Mouse (Mus musculus): ENCODE measurements around the gene Olfr683.
"Not testable (repeated sequence)": the region's sequence is repeated elsewhere in the genome, so short reads cannot be mapped to it uniquely, and the experiment has no call there.

Gene Olfr683

GRCm38 (mm10) chr7:105146912-105147311 is at the start of gene Olfr683:
Gene Olfr683, minus strand, starts transcription at chr7:105147012.
- CTCF ChIA-PET: no interaction called here

- CTCF ChIA-PET: no interaction called here
Measured at GRCm38 (mm10) chr7:105185912-105186311, 39.1 kb upstream of the Olfr683 start, which contains the start of gene Olfr685. Gene Olfr685, minus strand, starts transcription at chr7:105186012.

- CTCF ChIA-PET: no interaction called here
Measured at GRCm38 (mm10) chr7:105170773-105171172, 24.0 kb upstream of the Olfr683 start.

DNA sequence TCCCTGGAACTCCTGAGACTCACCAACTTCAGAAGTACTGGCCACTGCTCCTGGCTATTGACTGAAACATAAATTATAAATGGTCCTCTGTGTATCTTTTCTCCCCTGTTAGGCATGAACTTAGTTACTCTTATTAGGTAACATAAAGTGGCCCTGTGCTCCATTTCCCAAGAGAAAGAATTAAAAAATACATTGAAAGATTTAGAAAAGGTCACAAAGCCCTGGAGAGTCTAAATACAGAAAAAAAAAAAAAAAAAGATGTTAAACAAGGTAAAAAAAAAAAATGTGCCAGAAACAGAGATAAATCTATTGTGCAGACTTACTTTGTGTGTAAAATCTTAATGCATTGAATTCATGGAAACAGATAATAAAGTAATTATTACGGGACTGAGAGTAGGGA is 16.7 kb upstream of the Olfr683 start, which contains the start of gene Olfr684:
TSS of gene Olfr684 (minus strand) at position 101 of the 400 bp plus-strand sequence.
- CTCF ChIA-PET: no interaction called here

- CTCF ChIA-PET: no interaction called here
Measured at GRCm38 (mm10) chr7:105141275-105141674, 5.5 kb downstream of the Olfr683 start.

DNA sequence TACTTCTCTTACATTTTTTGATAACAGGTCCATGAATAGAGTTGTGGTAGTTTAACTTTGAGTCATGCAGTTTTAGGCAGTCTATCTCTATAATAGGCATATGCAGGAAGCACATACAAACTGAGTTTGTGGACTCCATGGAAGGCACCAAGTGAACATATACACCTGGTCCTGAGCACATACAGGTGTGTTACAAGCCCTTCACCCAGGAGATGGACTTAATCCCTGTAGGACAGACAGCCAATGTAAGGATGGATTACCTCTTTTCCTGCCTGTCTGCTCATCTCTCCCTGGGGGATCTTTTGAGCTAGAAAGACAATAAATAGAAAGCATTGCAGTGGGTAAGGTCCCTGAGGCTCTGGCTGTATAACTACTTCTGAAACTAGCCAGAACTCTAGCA is 30.3 kb downstream of the Olfr683 start, which contains the start of gene Olfr681:
TSS of gene Olfr681 (plus strand) at position 301 of the 400 bp plus-strand sequence.
- CTCF ChIA-PET: no interaction called here

GRCm38 (mm10) chr7:105092717-105093116 is 54.1 kb downstream of the Olfr683 start, which contains the start of gene Olfr680-ps1:
Gene Olfr680-ps1, minus strand, starts transcription at chr7:105092817.
- CTCF ChIA-PET: not testable (repeated sequence)

All from spleen, embryonic (tissue).